Mouse (Mus musculus): ENCODE measurements around the gene Fxyd7.

Fxyd7 gene

DNA sequence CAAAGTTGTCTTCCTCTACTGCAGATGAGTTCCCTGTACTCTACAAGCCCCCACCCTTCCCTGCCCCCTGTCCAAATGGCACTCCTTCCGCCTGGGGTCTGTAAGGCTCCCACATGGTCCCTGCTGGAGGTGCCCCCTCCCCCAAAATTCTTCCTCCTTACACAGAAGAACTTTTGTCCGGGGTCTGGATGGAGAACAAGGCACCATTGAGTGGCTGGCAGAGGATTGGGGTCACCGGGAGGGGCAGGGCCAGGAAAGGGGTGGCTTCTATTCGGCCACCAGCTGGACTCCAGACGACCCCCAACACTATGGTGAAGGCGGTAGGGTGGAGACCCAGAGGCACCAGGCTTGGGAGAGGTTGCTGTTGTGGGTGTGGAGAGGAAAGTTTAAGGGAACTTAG is 26.2 kb upstream of the Fxyd7 start:
- no peak for DNase-seq (ENCODE audit: low read depth in 1 of 2, low spot score in 2 of 2)

DNA sequence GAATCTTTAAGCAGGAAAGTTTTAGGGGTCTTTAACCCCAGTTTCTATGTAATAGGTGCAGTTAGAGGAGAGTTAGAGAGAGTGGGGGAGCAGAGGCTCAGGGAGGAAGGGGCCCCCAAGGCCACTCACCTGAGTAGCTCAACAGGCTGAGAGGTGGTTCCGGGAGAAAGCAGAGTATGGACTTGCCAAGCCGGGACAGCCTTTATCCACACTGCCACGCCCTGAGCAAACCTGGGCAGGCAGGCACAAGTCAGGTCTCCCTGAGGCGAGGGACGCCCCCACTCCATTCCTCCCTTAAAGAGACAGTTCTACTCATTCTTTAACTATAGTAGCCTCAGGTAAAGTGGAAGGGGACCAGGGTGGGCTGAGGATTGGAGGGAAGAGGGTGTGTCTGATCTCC is 25.2 kb upstream of the Fxyd7 start, which contains the start of gene Fxyd3:
Fxyd3 (minus strand) TSS at position 213 of the 400 bp plus-strand sequence.
- no peak for DNase-seq (ENCODE audit: low read depth in 1 of 2, low spot score in 2 of 2)

DNA sequence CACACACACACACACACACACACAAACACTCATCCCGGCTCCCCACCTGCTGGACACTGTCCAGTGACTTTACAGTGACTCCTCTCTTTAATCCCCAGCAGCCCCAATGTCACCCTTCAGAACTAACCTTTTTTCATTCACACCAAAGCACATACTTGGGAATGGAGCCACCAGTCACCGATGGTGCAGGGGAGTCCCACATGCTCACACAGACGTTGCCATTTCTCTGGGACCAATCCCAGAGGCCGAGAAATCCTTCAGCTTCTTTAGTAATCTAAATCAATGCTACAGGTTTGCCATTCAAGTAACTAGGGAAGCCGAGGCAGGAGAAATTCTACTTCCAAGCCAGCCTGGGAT is 23.4 kb upstream of the Fxyd7 start:
- no peak for DNase-seq (ENCODE audit: low read depth in 1 of 2, low spot score in 2 of 2)

DNA sequence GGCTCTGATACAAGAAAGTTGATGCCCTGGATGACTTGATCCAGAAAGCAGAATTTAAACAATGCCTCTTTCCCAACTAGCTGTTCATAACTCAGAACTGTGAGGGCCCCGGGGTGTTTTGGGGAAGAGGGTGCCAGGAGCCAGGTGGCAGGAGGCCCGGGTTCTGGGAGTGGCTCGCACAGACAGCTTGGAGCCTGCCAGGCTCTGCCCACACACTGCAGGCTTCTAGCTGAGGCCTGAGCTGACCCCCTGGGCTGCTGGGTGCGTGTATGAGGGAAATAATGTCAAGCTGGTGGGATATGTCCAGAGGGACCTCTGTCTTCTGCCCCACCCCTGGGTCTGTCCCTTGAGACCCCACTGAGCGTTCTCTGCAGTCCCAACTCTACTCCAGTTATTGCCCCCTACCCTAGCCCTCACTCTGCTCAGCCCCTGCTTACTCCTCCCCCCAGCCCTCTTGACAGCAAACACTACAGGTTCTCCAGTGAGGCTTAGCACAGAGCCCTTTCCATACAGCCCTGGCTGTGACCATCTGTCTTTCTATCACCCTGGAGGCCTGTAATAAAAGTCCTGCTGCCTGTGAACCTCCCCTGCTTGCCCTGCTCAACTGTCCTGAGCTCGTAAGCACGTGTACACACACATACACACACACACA is 22.9 kb upstream of the Fxyd7 start:
- no peak for DNase-seq (ENCODE audit: low read depth in 1 of 2, low spot score in 2 of 2)

DNA sequence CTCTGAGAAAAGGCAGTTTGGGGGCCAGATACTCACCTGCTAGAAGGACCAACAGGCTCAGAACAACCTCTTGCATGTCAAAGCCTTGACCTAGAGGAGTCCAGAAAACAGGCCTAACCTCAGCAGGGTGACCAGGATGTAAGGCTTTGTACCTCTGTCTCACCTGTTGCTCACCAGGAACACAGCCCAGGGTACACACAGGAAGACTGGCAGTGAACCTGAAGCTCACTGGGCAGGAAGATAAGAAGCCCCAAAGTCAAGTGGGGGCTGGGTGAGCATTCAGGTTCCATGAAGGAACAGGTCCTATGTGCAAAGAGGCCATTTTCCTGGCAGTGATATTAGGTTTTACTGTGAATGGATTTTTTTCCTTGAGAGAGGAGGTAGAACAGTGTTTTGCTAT is 22.3 kb upstream of the Fxyd7 start:
- no peak for DNase-seq (ENCODE audit: low read depth in 1 of 2, low spot score in 2 of 2)

DNA sequence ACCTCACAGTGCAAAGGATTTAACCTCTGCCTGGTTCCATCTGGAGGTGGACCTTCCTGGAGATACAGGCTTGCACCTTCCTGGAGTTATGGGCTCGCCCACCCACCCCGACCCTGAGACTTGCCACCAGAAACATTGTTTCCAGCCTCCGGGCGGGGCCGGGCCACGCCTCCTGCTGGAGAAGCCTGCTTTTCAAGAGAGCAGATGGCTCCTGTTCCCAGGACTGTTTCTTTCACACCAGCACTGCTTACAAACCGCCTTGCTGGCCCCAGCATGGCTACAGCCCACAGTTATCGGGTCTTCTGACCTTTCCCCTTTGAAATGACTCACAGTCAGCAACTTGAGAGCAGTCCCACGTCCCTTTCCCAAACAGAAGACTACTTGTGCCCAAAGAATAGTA is 21.1 kb upstream of the Fxyd7 start:
- DNase-seq (ENCODE audit: low read depth in 1 of 2, low spot score in 2 of 2), result no peak

DNA sequence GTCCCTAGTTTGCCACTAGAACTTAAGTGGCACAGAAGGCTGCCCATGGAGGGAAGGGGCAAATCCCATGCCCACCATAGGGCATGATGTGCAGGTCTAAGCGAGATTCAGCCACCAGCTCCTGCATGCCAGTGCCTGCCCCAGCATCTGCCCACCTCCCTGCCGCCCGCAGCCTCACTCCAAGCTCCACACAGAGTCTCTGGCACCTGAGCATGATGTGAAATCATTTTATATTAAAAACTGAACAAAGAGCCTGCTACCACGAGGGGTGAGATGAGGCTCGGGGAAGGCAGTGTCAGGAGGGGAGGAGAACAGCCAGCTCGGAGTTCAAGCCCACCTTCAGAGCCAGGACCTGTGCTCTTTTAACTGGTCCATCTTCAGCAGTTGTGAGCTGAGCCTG is 19.1 kb upstream of the Fxyd7 start:
- DNase-seq (ENCODE audit: low read depth in 1 of 2, low spot score in 2 of 2), result no peak

DNA sequence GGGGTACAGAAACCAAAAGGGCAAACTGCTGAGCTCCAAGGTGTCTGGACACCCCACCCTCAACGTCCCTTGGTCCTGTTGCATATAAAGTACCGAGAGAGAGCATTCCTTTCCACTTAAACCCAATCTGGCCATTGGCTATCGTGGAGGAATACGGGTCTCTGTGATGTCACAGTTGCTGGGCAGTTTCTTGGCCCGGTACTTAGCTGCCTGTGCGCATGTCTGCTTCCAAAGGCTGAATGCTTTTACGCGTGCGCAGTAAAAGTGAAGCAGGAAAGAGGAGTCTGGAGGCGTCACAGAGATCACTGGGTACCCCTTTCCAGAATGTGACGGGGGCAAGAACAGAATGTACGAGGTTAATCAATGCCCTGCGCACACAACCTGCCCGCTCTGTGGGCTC is 18.2 kb upstream of the Fxyd7 start:
- no peak for DNase-seq (ENCODE audit: low read depth in 1 of 2, low spot score in 2 of 2)

DNA sequence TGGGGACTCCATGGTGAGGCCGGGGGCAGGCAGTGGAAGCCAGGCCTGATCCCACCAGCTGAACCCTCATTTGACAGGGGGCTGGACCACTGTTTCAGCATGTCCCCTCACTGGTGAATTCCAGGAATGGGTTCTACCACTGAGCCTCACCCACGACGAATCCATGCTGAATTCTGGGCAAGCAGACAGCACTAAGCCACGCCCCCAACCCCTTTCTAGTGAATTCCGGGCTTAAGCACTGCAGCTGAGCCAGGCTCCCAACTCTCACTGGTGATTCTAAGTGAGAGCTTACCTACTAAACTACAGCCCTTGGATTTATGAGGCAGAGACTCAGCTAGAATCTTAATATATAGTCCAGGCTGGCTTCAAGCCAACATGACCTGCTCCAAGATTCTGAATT is 16.6 kb upstream of the Fxyd7 start:
- no peak for DNase-seq (ENCODE audit: low read depth in 1 of 2, low spot score in 2 of 2)

DNA sequence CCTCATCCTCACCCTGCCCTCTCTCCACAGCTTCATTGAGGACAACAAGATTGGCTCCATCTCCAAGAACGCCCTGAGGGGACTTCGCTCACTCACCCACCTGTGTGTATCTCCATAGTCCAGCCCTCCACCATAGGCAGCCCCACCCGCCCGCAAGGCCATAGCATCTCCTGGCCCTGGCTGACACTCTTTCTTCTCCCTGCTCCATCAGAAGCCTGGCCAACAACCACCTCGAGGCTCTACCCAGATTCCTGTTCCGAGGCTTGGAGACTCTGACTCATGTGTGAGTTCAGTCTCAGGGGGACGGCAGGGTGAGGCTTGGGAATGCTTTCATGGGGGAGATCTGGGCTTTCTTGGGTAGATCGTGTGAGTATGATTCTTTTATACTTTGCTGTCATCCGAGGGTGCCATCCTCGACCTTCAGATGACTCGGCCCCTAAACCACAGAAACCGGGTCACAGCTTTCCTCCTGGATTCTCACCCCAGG is 11.8 kb upstream of the Fxyd7 start:
- no peak for DNase-seq (ENCODE audit: low read depth in 1 of 2, low spot score in 2 of 2)

DNA sequence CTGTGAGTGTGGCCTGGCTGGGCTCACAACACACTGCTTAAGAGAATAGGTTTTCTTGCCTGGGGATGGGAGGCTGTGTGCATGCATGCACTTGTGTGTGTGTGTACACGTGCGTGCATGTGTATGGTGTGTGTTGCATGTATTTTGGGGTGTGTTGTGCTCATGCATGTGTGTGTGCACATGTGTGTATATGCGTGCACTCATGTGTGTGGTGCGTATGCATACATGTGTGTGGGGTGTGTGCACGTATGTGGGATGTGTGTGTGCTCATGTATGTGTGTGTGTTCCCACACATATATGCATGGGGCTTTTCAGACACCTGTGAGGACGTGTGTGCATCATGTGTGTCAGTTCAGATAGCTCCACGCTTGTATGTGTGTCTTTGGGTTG is 9.3 kb upstream of the Fxyd7 start:
- no peak for DNase-seq (ENCODE audit: low read depth in 1 of 2, low spot score in 2 of 2)

DNA sequence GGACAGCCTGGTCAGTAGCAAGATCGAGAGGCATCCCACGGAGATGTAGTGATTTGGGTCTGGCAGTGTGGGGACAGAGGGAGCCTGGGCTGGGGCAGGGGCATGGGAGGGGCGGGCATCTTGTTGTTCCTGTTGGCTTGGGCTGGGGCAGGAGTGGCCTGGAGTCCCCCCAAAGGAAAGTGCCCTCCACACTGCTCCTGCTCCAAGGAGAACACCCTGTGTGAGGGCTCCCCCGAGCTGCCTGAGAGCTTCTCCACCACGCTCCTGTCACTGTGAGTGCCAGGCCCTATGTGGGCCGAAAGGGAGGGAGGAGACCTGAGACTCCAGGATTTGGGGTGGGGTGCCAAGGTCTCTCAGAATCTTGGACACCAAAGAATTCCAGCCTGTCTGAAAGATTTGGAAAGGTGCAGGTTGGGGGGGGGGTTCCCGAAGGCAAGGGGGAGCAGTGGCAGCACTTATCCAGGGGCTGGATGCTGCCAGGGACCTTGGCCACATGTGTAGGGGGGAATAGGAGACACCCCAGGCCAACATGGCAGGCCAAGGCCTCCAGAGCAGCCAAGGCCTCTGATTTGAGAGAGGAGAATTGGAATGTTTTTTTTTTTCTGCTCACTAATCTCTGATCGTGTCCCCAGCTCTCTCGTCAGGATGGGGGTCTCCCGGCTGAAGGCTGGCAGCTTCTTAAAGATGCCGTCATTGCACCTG is 8.8 kb upstream of the Fxyd7 start:
- DNase-seq (ENCODE audit: low read depth in 1 of 2, low spot score in 2 of 2), result no peak

DNA sequence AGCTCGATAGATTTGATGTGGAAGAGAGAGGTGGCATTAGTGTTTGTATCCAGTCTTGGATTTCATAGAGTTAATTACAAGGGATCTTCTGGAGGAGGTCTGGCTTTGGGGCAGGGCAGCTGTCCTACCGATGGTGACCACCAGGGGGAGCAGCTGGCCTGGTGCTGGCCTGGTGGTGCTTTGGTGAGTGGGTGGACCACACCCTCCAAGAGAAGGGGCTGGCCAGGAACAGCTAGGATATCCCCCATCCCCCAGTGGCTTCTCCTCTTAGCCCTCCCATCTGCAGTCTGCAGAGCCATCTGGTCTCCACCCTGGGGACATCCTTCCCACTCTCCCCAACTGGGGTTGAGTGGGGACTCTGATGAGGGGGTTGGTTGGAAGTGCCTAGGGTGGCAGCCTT is 7.8 kb upstream of the Fxyd7 start, which contains the start of gene Lgi4:
Lgi4 (plus strand) TSS at position 235 of the 400 bp plus-strand sequence.
- peak; percentile 39 to 65 for DNase-seq (ENCODE audit: low read depth in 1 of 2, low spot score in 2 of 2)

DNA sequence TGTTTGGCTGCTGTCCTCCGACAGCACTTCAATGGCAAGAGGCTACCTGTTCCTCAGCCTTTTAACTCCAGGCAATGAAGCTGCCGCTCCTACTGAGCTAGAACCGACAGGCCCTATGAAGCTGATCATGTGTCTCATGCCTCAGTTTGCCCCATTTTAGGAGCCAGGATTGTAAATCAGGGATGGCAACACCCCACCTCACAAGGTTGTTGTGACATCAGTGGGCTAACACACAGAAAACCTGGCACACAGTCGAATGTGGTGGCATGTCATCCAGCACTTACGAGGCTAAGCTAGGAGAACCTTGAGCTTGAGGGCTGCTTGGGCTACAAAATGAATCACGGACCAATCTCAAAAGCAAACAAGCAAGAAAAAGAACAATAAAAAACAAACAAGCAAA is 6.9 kb upstream of the Fxyd7 start:
- DNase-seq (ENCODE audit: low read depth in 1 of 2, low spot score in 2 of 2), result no peak

DNA sequence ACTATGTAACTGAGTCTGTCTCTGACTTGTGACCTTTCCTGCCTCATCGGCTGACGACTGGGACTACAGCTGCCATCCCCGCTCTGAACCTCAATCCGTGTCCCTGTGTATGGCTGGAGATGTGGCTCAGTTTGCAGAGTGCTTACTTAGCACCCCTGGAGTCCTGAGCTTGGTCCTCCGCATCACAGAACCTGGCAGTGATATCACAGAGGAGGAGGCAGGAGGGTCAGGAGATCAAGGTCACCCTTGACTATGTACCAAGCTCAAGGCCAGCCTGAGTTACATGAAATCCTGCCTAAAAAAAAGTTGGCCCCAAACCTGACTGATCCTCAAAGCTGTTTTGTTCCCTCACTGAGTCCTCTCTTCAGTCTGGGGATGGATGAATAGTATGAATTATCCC is 6.5 kb upstream of the Fxyd7 start:
- DNase-seq (ENCODE audit: low read depth in 1 of 2, low spot score in 2 of 2), result no peak

DNA sequence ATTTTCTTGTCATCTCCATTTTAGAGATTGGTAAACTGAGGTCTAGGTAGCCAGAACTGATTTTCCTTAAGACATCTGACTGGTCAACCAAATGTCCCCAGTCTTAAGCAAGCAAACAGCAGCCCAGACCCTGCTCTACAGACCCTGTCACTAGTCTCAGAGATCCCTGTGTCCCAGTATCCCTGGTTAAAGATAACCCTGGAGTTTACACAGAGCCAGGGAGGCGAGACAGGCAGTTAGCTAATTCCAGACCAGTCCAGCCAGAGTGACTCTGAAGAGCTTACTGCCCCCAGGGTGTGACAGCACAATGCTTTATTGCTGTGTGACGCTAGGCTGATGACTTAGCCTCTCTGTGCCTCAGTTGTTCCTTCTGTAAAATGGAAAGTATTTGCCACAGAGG is 5.8 kb upstream of the Fxyd7 start, which contains the start of gene Fxyd1:
Fxyd1 (minus strand) TSS at position 129 of the 400 bp plus-strand sequence.
- DNase-seq (ENCODE audit: low read depth in 1 of 2, low spot score in 2 of 2), result no peak

DNA sequence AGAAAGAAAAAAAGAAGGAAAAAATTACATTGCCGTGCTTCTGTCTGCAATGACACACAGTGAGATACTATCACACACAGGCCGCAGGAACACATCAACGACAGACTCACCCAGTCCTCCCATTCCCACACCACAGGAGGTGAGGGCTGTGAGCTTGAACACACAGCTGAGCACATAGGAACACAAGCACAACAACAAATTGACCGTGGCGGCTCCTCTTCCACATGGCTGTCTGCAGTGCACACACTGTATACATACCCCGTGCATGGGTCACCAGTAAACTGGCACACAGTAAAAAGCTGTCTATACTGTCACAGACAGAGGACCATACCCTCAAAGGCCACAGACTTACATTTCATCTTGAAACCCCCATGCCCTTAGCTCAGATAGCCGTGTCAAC is 5.2 kb upstream of the Fxyd7 start:
- DNase-seq (ENCODE audit: low read depth in 1 of 2, low spot score in 2 of 2), result no peak

DNA sequence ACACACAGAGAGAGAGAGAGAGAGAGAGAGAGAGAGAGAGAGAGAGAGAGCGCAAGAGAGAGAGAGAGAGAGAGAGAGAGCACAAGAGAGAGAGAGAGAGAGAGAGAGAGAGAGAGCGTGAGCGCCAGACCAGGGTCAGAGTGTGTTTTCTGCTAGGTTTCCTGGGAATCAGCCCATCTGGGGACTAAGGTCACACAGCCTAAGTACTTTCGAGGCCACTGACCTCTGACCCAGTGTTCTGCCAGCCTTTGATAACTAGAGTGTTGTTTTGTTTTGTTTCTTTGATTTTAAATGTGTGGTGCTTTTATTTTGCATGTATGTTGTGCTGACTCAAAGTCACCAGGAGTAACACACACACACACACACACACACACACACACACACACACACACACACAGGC is 4.6 kb upstream of the Fxyd7 start:
- no peak for DNase-seq (ENCODE audit: low read depth in 1 of 2, low spot score in 2 of 2)

DNA sequence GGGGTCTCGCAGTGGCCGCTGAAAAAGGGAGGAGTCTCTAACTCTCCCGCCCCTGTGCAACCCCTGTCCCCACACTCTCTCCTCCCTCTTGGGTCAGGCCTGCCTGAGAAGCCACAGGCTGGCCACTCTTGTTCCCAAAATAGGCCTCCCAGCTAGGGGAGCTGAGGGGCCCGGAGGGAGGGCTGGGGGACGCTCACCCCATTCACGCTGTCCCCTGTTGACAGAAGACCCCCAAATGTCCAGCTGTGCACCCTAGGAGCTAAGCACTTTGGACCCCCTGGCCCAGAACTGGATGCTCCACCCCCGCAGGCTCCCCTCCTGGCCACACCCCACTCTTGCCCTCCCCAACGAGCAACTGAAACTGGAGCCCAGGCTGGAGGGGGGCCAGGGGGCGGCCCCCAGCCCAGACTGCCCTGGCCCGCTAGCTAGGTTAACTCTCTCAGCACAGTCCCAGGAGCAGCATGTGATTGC is 4.1 kb upstream of the Fxyd7 start:
- DNase-seq (ENCODE audit: low read depth in 1 of 2, low spot score in 2 of 2), result no peak

DNA sequence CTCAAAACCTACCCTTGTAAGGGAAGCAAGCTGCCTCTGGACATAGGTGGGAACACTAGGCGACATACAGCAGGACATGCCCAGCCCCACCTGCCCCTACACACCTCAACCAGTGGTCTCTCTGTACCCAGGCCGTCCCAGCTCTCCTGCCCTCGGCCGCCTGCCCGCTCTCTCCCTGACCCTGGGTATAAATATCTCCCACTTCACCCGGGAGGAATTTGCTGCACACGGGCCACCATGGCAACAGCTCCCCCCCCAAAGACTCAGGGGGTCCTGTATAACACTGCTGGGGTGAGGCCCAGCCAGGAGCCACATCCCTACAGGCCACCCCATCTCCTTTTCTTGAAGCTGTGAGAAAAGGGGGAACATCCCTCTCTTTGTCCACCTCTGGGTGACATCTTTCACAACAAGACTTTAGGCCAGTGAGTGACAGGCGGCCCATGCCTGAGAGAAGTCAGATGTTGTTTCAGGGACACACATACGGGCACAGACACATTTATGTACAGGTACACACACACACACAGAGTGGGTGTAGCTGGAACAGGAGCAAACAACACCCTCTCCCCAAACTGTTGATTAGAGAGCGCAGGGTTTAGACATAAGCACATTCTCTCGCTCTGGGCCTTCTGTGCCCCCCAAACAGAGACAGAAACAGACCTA is 3.5 kb upstream of the Fxyd7 start:
- DNase-seq (ENCODE audit: low read depth in 1 of 2, low spot score in 2 of 2), result no peak

DNA sequence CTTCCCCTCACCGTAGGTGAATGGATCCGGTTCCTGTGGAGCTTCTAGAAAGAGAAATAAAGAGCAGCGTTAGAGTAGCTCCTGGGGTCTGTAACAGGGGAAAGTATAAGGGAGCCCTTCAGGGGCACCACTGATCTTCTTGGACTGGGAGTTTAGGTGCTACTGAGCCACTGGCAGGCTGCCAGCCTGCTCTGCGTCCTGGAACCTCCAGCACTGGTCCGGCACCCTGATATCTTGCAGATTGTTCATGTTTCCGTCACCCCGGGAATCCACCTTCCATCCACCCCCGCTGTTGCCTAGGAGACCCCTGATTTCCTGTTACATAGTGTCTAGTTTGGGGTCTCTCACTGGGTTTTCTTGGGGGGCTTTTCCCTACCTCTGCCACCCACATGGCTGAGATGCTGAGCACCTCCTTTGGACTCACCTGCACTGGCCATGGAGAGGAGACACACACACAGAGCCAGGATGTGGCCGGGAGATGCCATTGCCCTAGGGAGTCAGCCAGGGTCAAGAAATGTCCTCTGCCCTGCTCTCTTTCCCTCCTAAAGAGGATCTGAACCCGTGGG is 2.7 kb upstream of the Fxyd7 start:
- DNase-seq (ENCODE audit: low read depth in 1 of 2, low spot score in 2 of 2), result no peak
